Mouse (Mus musculus): ENCODE measurements around the gene Nt5c3b. TPM values are rescaled to one million over a fixed set of nuclear protein-coding genes. Genes with fewer than 3 reads are reported as not detected.

The Nt5c3b gene
- total RNA-seq, 1 experiment = 27.4 TPM

GRCm38 (mm10) chr11:100406995-100407705 is 34.5 kb downstream of the Nt5c3b start:
- TF ChIP-seq HCFC1 (IDR thresholded peaks at IDR 0.05; ENCODE audit: borderline replicate concordance, insufficient read depth, low read length) (no peak), CHD2 (IDR thresholded peaks at IDR 0.05; ENCODE audit: low read depth, low read length) (no peak), ZNF384 (IDR thresholded peaks at IDR 0.05; ENCODE audit: low read depth, low read length) (no peak), MAFK (IDR thresholded peaks at IDR 0.05; ENCODE audit: insufficient read depth, low read depth, low read length) (no peak), ZC3H11A (IDR thresholded peaks at IDR 0.05; ENCODE audit: borderline replicate concordance, low read depth, low read length) (no peak)
- in situ Hi-C loops (cut with MboI; ENCODE audit: low sequenced_read_pairs in 2 of 2, unreplicated experiment in 2 of 2) = no loop called here
- DNase-seq (ENCODE audit: low read depth, low spot score) = no peak
- no peak overlapping the region for H3K27ac ChIP-seq (ENCODE audit: insufficient read depth, low read depth, low read length, poor library complexity, severe bottlenecking)
- no peaks in the 10 kb centered on the region for H3K9me3 ChIP-seq (ENCODE audit: control insufficient read depth, insufficient read depth, low read depth, low read length)
- H3K4me3 ChIP-seq (ENCODE audit: insufficient read depth in 1 of 2, low read depth in 1 of 2, low read length in 2 of 2, poor library complexity in 1 of 2, severe bottlenecking in 1 of 2) = no peak overlapping the region
- H3K9ac ChIP-seq (ENCODE audit: insufficient read depth, low read depth, low read length, poor library complexity, severe bottlenecking) = no peak overlapping the region
- H3K4me1 ChIP-seq (ENCODE audit: control insufficient read depth in 2 of 2, insufficient read depth in 2 of 2, low read length in 2 of 2, poor library complexity in 1 of 2) = peaks cover 2 to 26% of the 10 kb centered on the region in 2 experiments; a peak in 2 of 4 replicates
- H3K36me3 ChIP-seq (ENCODE audit: control insufficient read depth, insufficient read depth, low read length, poor library complexity, severe bottlenecking) = peaks cover 2% of the 10 kb centered on the region; the same call in 1 of the 2 replicates

- no peak overlapping the region for H3K4me3 ChIP-seq (ENCODE audit: insufficient read depth in 1 of 2, low read depth in 1 of 2, low read length in 2 of 2, poor library complexity in 1 of 2, severe bottlenecking in 1 of 2)
- no peak for DNase-seq (ENCODE audit: low read depth, low spot score)
Measured at GRCm38 (mm10) chr11:100406273-100406672, 35.3 kb downstream of the Nt5c3b start.

GRCm38 (mm10) chr11:100404456-100405074 is 37.0 kb downstream of the Nt5c3b start:
- no peak overlapping the region for H3K9ac ChIP-seq (ENCODE audit: insufficient read depth, low read depth, low read length, poor library complexity, severe bottlenecking)
- no peak overlapping the region for H3K4me3 ChIP-seq (ENCODE audit: insufficient read depth in 1 of 2, low read depth in 1 of 2, low read length in 2 of 2, poor library complexity in 1 of 2, severe bottlenecking in 1 of 2)
- in situ Hi-C loops (cut with MboI; ENCODE audit: low sequenced_read_pairs in 2 of 2, unreplicated experiment in 2 of 2) = no loop called here
- TF ChIP-seq ZC3H11A (IDR thresholded peaks at IDR 0.05; ENCODE audit: borderline replicate concordance, low read depth, low read length) (no peak), HCFC1 (IDR thresholded peaks at IDR 0.05; ENCODE audit: borderline replicate concordance, insufficient read depth, low read length) (no peak), CHD2 (IDR thresholded peaks at IDR 0.05; ENCODE audit: low read depth, low read length) (no peak), ZNF384 (IDR thresholded peaks at IDR 0.05; ENCODE audit: low read depth, low read length) (no peak), MAFK (IDR thresholded peaks at IDR 0.05; ENCODE audit: insufficient read depth, low read depth, low read length) (no peak)
- peaks cover 2 to 25% of the 10 kb centered on the region in 2 experiments; a peak in 3 of 4 replicates for H3K4me1 ChIP-seq (ENCODE audit: control insufficient read depth in 2 of 2, insufficient read depth in 2 of 2, low read length in 2 of 2, poor library complexity in 1 of 2)
- no peaks in the 10 kb centered on the region for H3K9me3 ChIP-seq (ENCODE audit: control insufficient read depth, insufficient read depth, low read depth, low read length)
- H3K36me3 ChIP-seq (ENCODE audit: control insufficient read depth, insufficient read depth, low read length, poor library complexity, severe bottlenecking) = peaks cover 2% of the 10 kb centered on the region; the same call in 1 of the 2 replicates
- H3K27ac ChIP-seq (ENCODE audit: insufficient read depth, low read depth, low read length, poor library complexity, severe bottlenecking) = no peak overlapping the region
- DNase-seq (ENCODE audit: low read depth, low spot score) = no peak

More at GRCm38 (mm10) chr11:100406273-100406672, 35.3 kb downstream of the Nt5c3b start:
- Histone ChIP-seq H3K27ac (ENCODE audit: insufficient read depth, low read depth, low read length, poor library complexity, severe bottlenecking) (no peak overlapping the region), H3K36me3 (ENCODE audit: control insufficient read depth, insufficient read depth, low read length, poor library complexity, severe bottlenecking) (peaks cover 2% of the 10 kb centered on the region; the same call in 1 of the 2 replicates), H3K9ac (ENCODE audit: insufficient read depth, low read depth, low read length, poor library complexity, severe bottlenecking) (no peak overlapping the region), H3K4me1 (ENCODE audit: control insufficient read depth in 2 of 2, insufficient read depth in 2 of 2, low read length in 2 of 2, poor library complexity in 1 of 2) (peaks cover 2 to 24% of the 10 kb centered on the region in 2 experiments; a peak in 2 of 4 replicates), H3K9me3 (ENCODE audit: control insufficient read depth, insufficient read depth, low read depth, low read length) (no peaks in the 10 kb centered on the region)
- in situ Hi-C loops (cut with MboI; ENCODE audit: low sequenced_read_pairs in 2 of 2, unreplicated experiment in 2 of 2) = no loop called here
- no peak for TF ChIP-seq CHD2 (IDR thresholded peaks at IDR 0.05; ENCODE audit: low read depth, low read length)
- TF ChIP-seq MAFK (IDR thresholded peaks at IDR 0.05; ENCODE audit: insufficient read depth, low read depth, low read length) = no peak
- TF ChIP-seq ZC3H11A (IDR thresholded peaks at IDR 0.05; ENCODE audit: borderline replicate concordance, low read depth, low read length) = no peak
- no peak for TF ChIP-seq ZNF384 (IDR thresholded peaks at IDR 0.05; ENCODE audit: low read depth, low read length)
- TF ChIP-seq HCFC1 (IDR thresholded peaks at IDR 0.05; ENCODE audit: borderline replicate concordance, insufficient read depth, low read length) = no peak

- Histone ChIP-seq H3K4me1 (ENCODE audit: control insufficient read depth in 2 of 2, insufficient read depth in 2 of 2, low read length in 2 of 2, poor library complexity in 1 of 2) (peaks cover 2 to 25% of the 10 kb centered on the region in 2 experiments; a peak in 3 of 4 replicates), H3K9ac (ENCODE audit: insufficient read depth, low read depth, low read length, poor library complexity, severe bottlenecking) (no peak overlapping the region), H3K4me3 (ENCODE audit: insufficient read depth in 1 of 2, low read depth in 1 of 2, low read length in 2 of 2, poor library complexity in 1 of 2, severe bottlenecking in 1 of 2) (no peak overlapping the region), H3K27ac (ENCODE audit: insufficient read depth, low read depth, low read length, poor library complexity, severe bottlenecking) (no peak overlapping the region), H3K9me3 (ENCODE audit: control insufficient read depth, insufficient read depth, low read depth, low read length) (no peaks in the 10 kb centered on the region), H3K36me3 (ENCODE audit: control insufficient read depth, insufficient read depth, low read length, poor library complexity, severe bottlenecking) (no peaks in the 10 kb centered on the region; the same call in 1 of the 2 replicates)
- DNase-seq (ENCODE audit: low read depth, low spot score) = no peak
- no peak for TF ChIP-seq CHD2 (IDR thresholded peaks at IDR 0.05; ENCODE audit: low read depth, low read length)
- no peak for TF ChIP-seq MAFK (IDR thresholded peaks at IDR 0.05; ENCODE audit: insufficient read depth, low read depth, low read length)
- no peak for TF ChIP-seq ZC3H11A (IDR thresholded peaks at IDR 0.05; ENCODE audit: borderline replicate concordance, low read depth, low read length)
- no peak for TF ChIP-seq ZNF384 (IDR thresholded peaks at IDR 0.05; ENCODE audit: low read depth, low read length)
- TF ChIP-seq HCFC1 (IDR thresholded peaks at IDR 0.05; ENCODE audit: borderline replicate concordance, insufficient read depth, low read length) = no peak
- in situ Hi-C loops (cut with MboI; ENCODE audit: low sequenced_read_pairs in 2 of 2, unreplicated experiment in 2 of 2) = no loop called here
Measured at GRCm38 (mm10) chr11:100403445-100404134, 38.0 kb downstream of the Nt5c3b start.
